ENCODE assay signal across 9 mouse cellular contexts in the genomic region with DNA sequence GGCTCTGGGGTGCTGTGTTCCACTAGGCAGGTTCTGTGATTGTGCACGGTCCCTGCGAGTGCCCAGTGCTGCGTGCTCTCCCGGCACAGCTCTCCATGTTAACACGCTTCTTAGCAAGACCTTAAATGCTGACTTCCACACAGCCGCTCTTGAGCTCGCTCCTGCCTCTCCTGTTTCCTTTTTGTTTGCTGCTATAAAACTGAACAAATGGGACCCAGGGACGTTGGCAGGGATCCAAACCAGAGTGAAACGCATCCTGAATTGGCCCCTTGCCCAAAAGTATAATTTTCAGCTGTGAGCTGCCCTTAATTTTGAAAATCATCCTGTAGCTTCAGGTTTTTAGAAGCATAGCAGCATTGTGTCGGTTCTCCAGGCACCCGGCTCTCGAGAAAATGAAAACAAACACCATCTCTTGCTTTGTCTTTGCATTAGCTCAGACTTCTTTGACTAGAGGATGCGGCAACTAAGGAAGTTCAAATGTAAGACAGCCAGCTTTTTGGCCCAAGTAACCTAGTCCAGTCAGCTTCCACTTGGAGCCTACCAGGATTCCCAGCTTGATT.
DNase-seq lines count a peak whose midpoint lies in the region; ATAC-seq and TF ChIP-seq lines count a peak whose summit lies in the region.
"Had no signal": no experiment of that assay in that cellular context is flagged by ENCODE, and none has a peak within 500 bp of the region (broad histone marks: within the 10 kb centered on the region; RNA-seq: fewer than 3 reads in every experiment).

No protein-coding gene starts in this region.

- H3K9ac ChIP-seq in midbrain, embryonic 14.5 days (replicated peaks; ENCODE audit: low read length): 0 out of 2 replicates have a peak overlapping the region, but pooled peaks have one; percentile 26

- H3K36me3 ChIP-seq in midbrain, embryonic 14.5 days (ENCODE audit: control insufficient read depth, insufficient read depth, low read length): no peaks in the 10 kb centered on the region
- no peaks in the 10 kb centered on the region for H3K36me3 ChIP-seq in midbrain, embryonic 10.5 days
- H3K36me3 ChIP-seq in thymus, adult 2 months (ENCODE audit: control insufficient read depth, insufficient read depth, low read length): no peaks in the 10 kb centered on the region

- H3K27me3 ChIP-seq in midbrain, embryonic 14.5 days (ENCODE audit: control insufficient read depth, insufficient read depth, low read length): no peaks in the 10 kb centered on the region
- no peaks in the 10 kb centered on the region for H3K27me3 ChIP-seq in midbrain, embryonic 10.5 days (ENCODE audit: low read depth, poor library complexity, severe bottlenecking)
- no peaks in the 10 kb centered on the region for H3K27me3 ChIP-seq in thymus, adult 2 months (ENCODE audit: control insufficient read depth, insufficient read depth, low read length)

- peak; percentile 85 for DNase-seq in midbrain, embryonic 14.5 days
- no peak for DNase-seq in midbrain, embryonic 10.5 days (ENCODE audit: low spot score)
- peak; percentile 10 for DNase-seq in gastrocnemius, postnatal 25 days
- peak; percentile 4 for DNase-seq in kidney, adult 9 months
- peak; percentile 57 for DNase-seq in left cerebral cortex, postnatal 36 days (ENCODE audit: low spot score in 2 of 2)
- peak; percentile 71 for DNase-seq in right cerebral cortex, postnatal 4 days
- DNase-seq in thymus, adult 2 months: no peak

- peak overlapping the region; percentile 75 for H3K27ac ChIP-seq in midbrain, embryonic 14.5 days (replicated peaks; ENCODE audit: low read depth, low read length)
- no peak overlapping the region for H3K27ac ChIP-seq in midbrain, embryonic 10.5 days (replicated peaks)
- no peak overlapping the region for H3K27ac ChIP-seq in thymus, adult 2 months (ENCODE audit: control insufficient read depth, insufficient read depth, low read length)
- H3K27ac ChIP-seq: macrophage had no signal

- peak; percentile 58; the same call in 1 of the 2 replicates for ATAC-seq in midbrain, embryonic 14.5 days (ENCODE audit: low FRiP score, low TSS enrichment)
- peak; percentile 56; the same call in 1 of the 2 replicates for ATAC-seq in common myeloid progenitor, adult 5-6 weeks (replicated peaks; ENCODE audit: low read depth, poor library complexity, severe bottlenecking)

- H3K4me2 ChIP-seq in midbrain, embryonic 14.5 days (ENCODE audit: low read length): peak overlapping the region; percentile 44

- H3K4me3 ChIP-seq in midbrain, embryonic 14.5 days (replicated peaks; ENCODE audit: low read depth, low read length): no peak overlapping the region
- H3K4me3 ChIP-seq in midbrain, embryonic 10.5 days: no peak overlapping the region
- H3K4me3 ChIP-seq in thymus, adult 2 months (ENCODE audit: control insufficient read depth, insufficient read depth, low read length): no peak overlapping the region

- H3K4me1 ChIP-seq in midbrain, embryonic 14.5 days (ENCODE audit: control insufficient read depth, insufficient read depth, low read length): no peaks in the 10 kb centered on the region
- H3K4me1 ChIP-seq in midbrain, embryonic 10.5 days: no peaks in the 10 kb centered on the region
- no peaks in the 10 kb centered on the region for H3K4me1 ChIP-seq in thymus, adult 2 months (replicated peaks; ENCODE audit: control insufficient read depth, insufficient read depth, low read length)

- H3K9me3 ChIP-seq in midbrain, embryonic 14.5 days (ENCODE audit: control insufficient read depth, low read length): no peaks in the 10 kb centered on the region
- no peaks in the 10 kb centered on the region for H3K9me3 ChIP-seq in midbrain, embryonic 10.5 days (replicated peaks)

- 38% methylated on average over 13 of the region's 13 CpGs for WGBS in midbrain, embryonic 14.5 days
- WGBS in midbrain, embryonic 10.5 days: 83% methylated on average over 13 of the region's 13 CpGs
- WGBS in thymus, adult 2 months: 10% methylated on average over 13 of the region's 13 CpGs

- TF ChIP-seq POLR2A in thymus, adult 2 months (IDR thresholded peaks at IDR 0.05; ENCODE audit: control insufficient read depth, extremely low read depth, insufficient read depth, low read length, poor library complexity): no peak

- intact Hi-C loops in left cerebral cortex, postnatal 36 days (cut with DNase I): no loop called here

- TF ChIP-seq CTCF in thymus, adult 2 months (IDR thresholded peaks at IDR 0.05; ENCODE audit: borderline replicate concordance, control insufficient read depth, extremely low read depth, insufficient read depth, low read length, poor library complexity): no peak

Comparison
In these comparisons a context has a peak if more than half of its experiments do, and no peak if none do; other contexts are left out.
1. DNase-seq: peak in midbrain, embryonic 14.5 days (single experiment), gastrocnemius, postnatal 25 days (single experiment), kidney, adult 9 months (single experiment), left cerebral cortex, postnatal 36 days (2 of 2) and right cerebral cortex, postnatal 4 days (single experiment); none in midbrain, embryonic 10.5 days (single experiment) and thymus, adult 2 months (single experiment).